Comparison of ENCODE assay signal across 9 mouse cellular contexts in the genomic region with DNA sequence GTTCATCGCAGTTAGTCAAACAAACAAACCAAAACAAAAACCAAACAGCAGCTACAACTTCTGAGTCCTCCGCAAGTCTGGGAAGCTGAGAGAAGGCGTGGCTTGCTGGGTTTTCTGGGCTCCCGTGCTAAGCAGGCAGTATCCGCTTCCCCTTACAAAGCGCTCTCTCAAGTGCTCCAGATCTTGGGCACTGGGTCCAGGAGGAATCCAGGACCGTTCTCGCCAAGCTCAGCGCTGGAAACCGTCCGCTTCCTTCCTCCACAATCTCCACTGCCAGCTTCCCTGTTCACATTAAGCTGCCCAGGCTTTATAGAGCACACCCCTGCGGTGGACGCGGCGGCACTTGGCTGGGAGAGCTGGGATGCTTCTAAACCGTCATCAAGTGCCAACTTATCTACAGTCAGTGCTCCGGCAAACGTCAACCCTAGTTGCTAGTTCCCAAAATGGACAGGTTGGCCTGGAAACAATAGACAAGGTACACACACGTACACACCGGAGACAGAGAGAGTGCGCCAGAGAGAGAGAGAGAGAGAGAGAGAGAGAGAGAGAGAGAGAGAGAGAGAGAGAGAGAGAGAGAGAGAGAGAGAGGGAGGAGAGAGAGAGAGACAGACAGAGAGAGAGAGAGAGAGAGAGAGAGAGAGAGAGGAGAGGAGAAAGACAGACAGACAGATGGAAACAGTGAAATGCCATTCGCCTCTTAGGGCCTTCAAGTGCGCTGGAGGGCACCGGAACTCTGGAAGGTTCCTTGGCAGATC. TPM values are rescaled to one million over a fixed set of nuclear protein-coding genes. Genes with fewer than 3 reads are reported as not detected.
DNase-seq lines count a peak whose midpoint lies in the region; ATAC-seq and TF ChIP-seq lines count a peak whose summit lies in the region.
"Had no signal": no experiment of that assay in that cellular context is flagged by ENCODE, and none has a peak within 500 bp of the region (broad histone marks: within the 10 kb centered on the region; RNA-seq: fewer than 3 reads in every experiment).

No protein-coding gene starts in this region.

- peak; percentile 8; the same call in 1 of the 2 replicates for ATAC-seq in forebrain, embryonic 13.5 days
- ATAC-seq in liver, postnatal 0 days = 0 out of 2 replicates have a peak, but pooled peaks have one; percentile 4
- peak; percentile 21 for ATAC-seq in neural tube, embryonic 13.5 days (ENCODE audit: low read depth)

- H3K9me3 ChIP-seq in forebrain, embryonic 13.5 days (replicated peaks) = no peaks in the 10 kb centered on the region
- H3K9me3 ChIP-seq in liver, postnatal 0 days (ENCODE audit: low read length) = no peaks in the 10 kb centered on the region
- H3K9me3 ChIP-seq in neural tube, embryonic 13.5 days = no peaks in the 10 kb centered on the region

- H3K27me3 ChIP-seq in forebrain, embryonic 13.5 days = peaks cover 14% of the 10 kb centered on the region; the same call in 1 of the 2 replicates
- no peaks in the 10 kb centered on the region for H3K27me3 ChIP-seq in liver, postnatal 0 days (ENCODE audit: insufficient read depth, low read length)
- H3K27me3 ChIP-seq in neural tube, embryonic 13.5 days = peaks cover 7% of the 10 kb centered on the region; the same call in 1 of the 2 replicates

- H3K9ac ChIP-seq in forebrain, embryonic 13.5 days = peak overlapping the region; percentile 87
- peak overlapping the region; percentile 77 for H3K9ac ChIP-seq in liver, postnatal 0 days (replicated peaks)
- peak overlapping the region; percentile 93 for H3K9ac ChIP-seq in neural tube, embryonic 13.5 days

- H3K4me2 ChIP-seq in forebrain, embryonic 13.5 days = peak overlapping the region; percentile 92
- H3K4me2 ChIP-seq in liver, postnatal 0 days (ENCODE audit: low read depth, low read length) = peak overlapping the region; percentile 94
- peak overlapping the region; percentile 73 for H3K4me2 ChIP-seq in neural tube, embryonic 13.5 days

- intact Hi-C loops in heart, postnatal 14 days (cut with DNase I) = loop anchor here (5.0 to 10.0 kb wide), 3 partner anchors 33 to 276 kb away; partner anchors contain the start of genes Selenot and Tsc22d2

- peak; percentile 50 for DNase-seq in ES-CJ7 (ENCODE audit: low read depth, low spot score)
- peak; percentile 82 for DNase-seq in cerebellum, adult 11 months
- DNase-seq in heart, postnatal 14 days = peak; percentile 61 to 66
- DNase-seq in layer of hippocampus, adult 11-12 months (ENCODE audit: low spot score) = peak; percentile 58
- peak; percentile 61 for DNase-seq in liver, postnatal 0 days
- DNase-seq in telencephalon, adult 2 months (ENCODE audit: low read depth, low spot score) = peak; percentile 50

- H3K4me1 ChIP-seq in forebrain, embryonic 13.5 days = peaks cover 22% of the 10 kb centered on the region
- H3K4me1 ChIP-seq in liver, postnatal 0 days (ENCODE audit: insufficient read depth) = peaks cover 19% of the 10 kb centered on the region; the same call in 1 of the 2 replicates
- peaks cover 24% of the 10 kb centered on the region for H3K4me1 ChIP-seq in neural tube, embryonic 13.5 days (replicated peaks)

- no peak for TF ChIP-seq CTCF in liver, postnatal 0 days (IDR thresholded peaks at IDR 0.05; ENCODE audit: low read depth)

- peak overlapping the region; percentile 78 for H3K4me3 ChIP-seq in forebrain, embryonic 13.5 days
- H3K4me3 ChIP-seq in liver, postnatal 0 days (ENCODE audit: low read depth, low read length) = peak overlapping the region; percentile 76
- H3K4me3 ChIP-seq in neural tube, embryonic 13.5 days = peak overlapping the region; percentile 86

- no peaks in the 10 kb centered on the region for H3K36me3 ChIP-seq in forebrain, embryonic 13.5 days (ENCODE audit: poor library complexity, severe bottlenecking)
- H3K36me3 ChIP-seq in liver, postnatal 0 days (replicated peaks; ENCODE audit: insufficient read depth, low read length) = no peaks in the 10 kb centered on the region
- no peaks in the 10 kb centered on the region for H3K36me3 ChIP-seq in neural tube, embryonic 13.5 days

- no peak overlapping the region; the same call in 1 of the 2 replicates for H3K27ac ChIP-seq in forebrain, embryonic 13.5 days
- H3K27ac ChIP-seq in liver, postnatal 0 days (ENCODE audit: low read depth) = peak overlapping the region; percentile 94
- H3K27ac ChIP-seq in neural tube, embryonic 13.5 days (replicated peaks) = peak overlapping the region; percentile 91

- under 1% methylated on average over 24 of the region's 24 CpGs for WGBS in forebrain, embryonic 13.5 days
- under 1% methylated on average over 24 of the region's 24 CpGs for WGBS in liver, postnatal 0 days (ENCODE audit: insufficient replicate concordance)
- under 1% methylated on average over 24 of the region's 24 CpGs for WGBS in neural tube, embryonic 13.5 days

- no peak for TF ChIP-seq EP300 in liver, postnatal 0 days (IDR thresholded peaks at IDR 0.05; ENCODE audit: low read depth)

RNA-seq across cellular contexts. Expression of gene Siah2, which starts 1.4 kb away (rescaled TPM):
- 4.7 and 5.4 TPM in 2 replicates for polyA plus RNA-seq in forebrain, embryonic 13.5 days (2015; fragmentation: Nextera tagmentation; extraction: Ambion mirVana)
- total RNA-seq in heart, postnatal 14 days (2021) = 10 to 100 TPM; 13.9 to 14.2 TPM
- polyA plus RNA-seq in liver, postnatal 0 days (2015; fragmentation: Nextera tagmentation; extraction: Ambion mirVana) = 7.1 and 8.6 TPM in 2 replicates
- 7.8 and 9.2 TPM in 2 replicates for polyA plus RNA-seq in neural tube, embryonic 13.5 days (2015; fragmentation: Nextera tagmentation; extraction: Ambion mirVana)

RNA-seq across cellular contexts. Expression of gene Erich6, which starts 53.8 kb away (rescaled TPM):
- 0.09 and 0.18 TPM in 2 replicates for polyA plus RNA-seq in forebrain, embryonic 13.5 days (2015; fragmentation: Nextera tagmentation; extraction: Ambion mirVana)
- total RNA-seq in heart, postnatal 14 days (2021) = under 1 TPM in 1 of 2 experiments, not detected in 1; 0.10 TPM
- polyA plus RNA-seq in liver, postnatal 0 days (2015; fragmentation: Nextera tagmentation; extraction: Ambion mirVana) = not detected in 2 replicates
- 0.14 and 0.17 TPM in 2 replicates for polyA plus RNA-seq in neural tube, embryonic 13.5 days (2015; fragmentation: Nextera tagmentation; extraction: Ambion mirVana)
- polyA plus RNA-seq: large intestine, adult 2 months had no signal
